Mouse (Mus musculus): Measurements from ENCODE around the gene Ext2. TPM values are rescaled to one million over a fixed set of nuclear protein-coding genes. Genes with fewer than 3 reads are reported as not detected.

Gene Ext2
- total RNA-seq, 2 experiments from 2014 or later: 2.3 to 5.8 TPM

DNA sequence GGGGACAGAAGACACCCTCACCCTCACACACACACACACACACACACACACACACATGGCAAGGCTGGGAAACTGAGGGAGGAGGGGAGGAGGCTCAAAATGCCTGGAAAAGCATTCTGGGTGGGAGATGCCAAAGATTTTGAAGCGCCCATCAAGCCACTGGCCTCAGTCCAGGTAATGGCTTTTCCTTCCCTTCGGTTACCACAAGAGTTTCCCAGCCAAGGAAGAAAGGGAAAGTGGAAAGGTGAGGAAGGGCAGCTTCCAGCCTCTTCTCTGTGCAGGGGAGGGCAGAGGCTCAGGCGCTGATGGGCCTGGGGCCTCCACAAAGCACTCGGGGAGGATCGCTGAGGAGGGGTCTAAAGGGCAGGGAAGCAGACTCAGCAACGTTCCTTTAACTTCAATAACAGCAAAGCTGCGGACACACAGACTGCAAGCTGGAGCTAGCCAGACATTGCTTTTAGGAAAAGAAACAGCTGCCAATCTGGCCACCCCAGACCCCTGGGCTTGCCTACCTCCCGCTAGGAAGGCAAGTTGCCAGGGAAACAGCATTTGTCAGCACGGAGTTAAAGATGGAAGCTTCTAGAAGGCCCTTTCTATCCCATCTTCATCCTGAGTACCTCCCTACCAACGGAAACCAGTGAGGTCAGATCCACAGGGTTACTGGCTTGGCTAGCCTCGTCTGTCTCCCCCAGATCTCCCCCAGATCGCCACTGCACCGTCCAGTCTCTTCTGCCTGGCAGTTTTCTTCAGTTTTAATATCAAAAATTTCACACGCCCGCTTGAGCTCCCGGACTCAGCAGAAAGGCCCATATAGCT lies 43.1 kb downstream of the Ext2 start:
- no peak for ATAC-seq (replicated peaks; ENCODE audit: low FRiP score, poor library complexity, severe bottlenecking)

DNA sequence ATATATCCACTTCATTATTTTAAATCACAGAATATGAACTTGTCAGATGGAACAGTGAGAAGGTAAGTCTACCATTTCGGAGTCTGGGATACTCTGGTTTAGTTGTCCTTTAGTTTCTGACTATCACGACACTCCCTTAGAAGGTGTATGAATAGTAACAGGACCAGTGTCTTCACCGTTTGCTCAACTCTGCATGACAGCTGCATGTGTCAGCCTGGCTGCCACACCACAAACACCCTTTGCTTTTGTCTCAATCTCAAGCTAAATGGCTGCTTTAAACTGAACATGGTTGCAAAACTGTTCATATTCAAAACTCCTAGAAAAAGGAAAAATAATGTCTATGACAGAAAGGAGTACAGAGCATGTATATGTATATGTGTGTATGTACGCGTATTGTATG lies 43.8 kb downstream of the Ext2 start:
- ATAC-seq (replicated peaks; ENCODE audit: low FRiP score, poor library complexity, severe bottlenecking): no peak

DNA sequence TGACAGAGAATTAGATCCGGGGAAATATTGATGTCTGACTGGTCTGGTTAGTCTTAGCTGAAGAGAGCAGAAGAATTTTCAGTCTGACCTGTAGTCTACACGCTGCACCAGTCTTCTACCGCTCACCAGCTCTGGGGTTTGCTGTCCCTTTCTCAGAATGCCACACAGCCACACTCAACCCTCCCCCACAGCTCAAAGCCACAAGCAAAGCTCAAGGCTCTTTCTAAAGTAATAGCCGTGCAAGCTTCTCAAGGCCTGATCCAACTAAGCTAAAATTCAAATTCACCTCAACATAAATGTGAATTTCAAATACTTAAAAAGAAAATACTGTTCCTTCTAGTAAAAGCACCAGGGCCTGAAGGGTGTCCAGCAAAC lies 45.3 kb downstream of the Ext2 start:
- no peak for ATAC-seq (replicated peaks; ENCODE audit: low FRiP score, poor library complexity, severe bottlenecking)

DNA sequence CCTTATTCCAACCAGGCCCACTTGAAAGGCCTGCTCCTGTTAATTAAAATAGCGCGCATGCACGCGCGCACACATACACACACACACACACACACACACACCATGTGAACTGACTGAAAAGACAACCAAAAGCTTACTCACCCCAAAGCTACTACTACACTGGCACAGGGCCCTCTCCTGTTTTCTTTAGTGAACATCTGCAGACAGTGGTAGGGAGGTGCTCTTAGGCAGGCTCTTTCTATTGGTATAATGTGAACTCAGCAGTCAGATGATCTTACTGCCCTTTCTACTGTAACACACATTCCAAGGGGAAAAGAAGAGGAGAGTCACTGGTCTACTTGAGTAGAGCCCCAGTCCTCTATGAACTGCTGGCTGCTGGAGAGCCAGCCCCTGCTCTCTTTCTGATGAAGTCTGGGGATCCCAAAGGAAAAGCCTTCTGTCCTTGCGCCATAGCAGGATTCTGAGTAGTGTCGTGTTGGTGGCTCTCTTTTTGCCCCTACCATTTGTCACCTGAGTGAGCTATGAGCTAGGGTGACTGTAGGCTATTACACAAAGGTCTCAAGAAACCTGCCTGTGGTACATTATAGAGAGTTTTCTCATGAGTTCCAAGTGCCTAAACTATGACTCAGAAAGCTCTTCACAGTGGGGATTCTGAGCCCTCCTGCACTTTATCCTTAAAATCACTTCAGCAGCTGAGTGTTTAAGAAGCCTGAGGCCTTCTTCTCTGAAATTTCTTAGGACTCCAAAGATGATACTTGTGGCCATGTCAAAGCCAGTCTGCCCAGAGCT lies 45.9 kb downstream of the Ext2 start:
- no peak for ATAC-seq (replicated peaks; ENCODE audit: low FRiP score, poor library complexity, severe bottlenecking)

DNA sequence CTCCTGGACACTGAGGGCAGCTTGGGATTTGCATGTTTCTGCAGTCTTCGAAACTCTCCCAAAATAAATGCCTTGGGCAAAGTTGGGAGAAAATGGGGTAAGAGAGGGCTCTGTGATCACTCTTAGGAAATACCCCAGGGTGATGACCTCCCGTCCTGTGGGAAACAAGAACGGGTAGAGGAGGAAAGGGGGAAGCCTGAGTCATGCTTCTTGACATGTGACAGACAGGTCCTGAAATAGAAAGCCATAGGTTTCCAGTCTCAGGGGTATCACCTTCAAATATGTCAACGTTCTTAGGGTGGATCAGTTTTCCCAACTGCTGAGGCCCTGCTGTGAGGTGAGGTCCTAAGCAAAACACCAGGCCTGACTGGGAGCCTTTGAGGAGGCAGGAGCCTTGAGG lies 46.9 kb downstream of the Ext2 start:
- ATAC-seq (replicated peaks; ENCODE audit: low FRiP score, poor library complexity, severe bottlenecking): no peak

DNA sequence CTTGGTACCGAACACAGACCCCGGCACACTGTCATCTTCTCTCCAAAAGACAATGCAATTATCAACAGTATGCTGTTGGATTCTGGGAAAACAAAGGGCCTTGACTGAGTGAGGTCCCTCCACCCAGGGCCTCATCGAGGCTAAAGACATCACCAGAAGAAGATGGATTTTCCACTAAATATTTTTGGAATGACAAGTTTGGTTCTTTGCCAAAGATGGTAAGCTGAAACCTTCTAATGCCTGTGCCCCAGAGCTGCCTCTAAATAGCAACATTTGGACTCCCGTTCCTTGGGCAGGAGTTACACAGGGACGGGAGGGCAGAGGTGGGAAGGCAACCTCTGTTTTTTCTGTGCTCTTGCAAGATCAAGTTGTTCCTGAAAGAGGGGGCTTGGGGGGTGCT lies 47.4 kb downstream of the Ext2 start:
- ATAC-seq (replicated peaks; ENCODE audit: low FRiP score, poor library complexity, severe bottlenecking): no peak

DNA sequence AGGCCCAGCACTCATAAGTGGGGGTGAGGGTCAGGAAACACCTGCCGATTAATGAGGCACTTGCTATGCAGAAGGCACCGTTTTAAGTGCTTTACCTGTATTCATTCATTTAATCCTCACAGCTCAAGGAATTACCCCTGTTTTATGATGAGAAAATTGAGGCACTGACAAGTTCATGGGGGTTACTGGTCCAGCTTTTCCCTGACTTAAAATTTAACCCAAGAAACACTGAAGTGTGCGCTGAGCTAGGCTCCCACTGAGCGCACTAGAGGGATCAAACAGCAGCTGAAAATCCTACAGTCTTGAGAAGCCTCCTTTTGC lies 49.6 kb downstream of the Ext2 start:
- ATAC-seq (replicated peaks; ENCODE audit: low FRiP score, poor library complexity, severe bottlenecking): no peak

DNA sequence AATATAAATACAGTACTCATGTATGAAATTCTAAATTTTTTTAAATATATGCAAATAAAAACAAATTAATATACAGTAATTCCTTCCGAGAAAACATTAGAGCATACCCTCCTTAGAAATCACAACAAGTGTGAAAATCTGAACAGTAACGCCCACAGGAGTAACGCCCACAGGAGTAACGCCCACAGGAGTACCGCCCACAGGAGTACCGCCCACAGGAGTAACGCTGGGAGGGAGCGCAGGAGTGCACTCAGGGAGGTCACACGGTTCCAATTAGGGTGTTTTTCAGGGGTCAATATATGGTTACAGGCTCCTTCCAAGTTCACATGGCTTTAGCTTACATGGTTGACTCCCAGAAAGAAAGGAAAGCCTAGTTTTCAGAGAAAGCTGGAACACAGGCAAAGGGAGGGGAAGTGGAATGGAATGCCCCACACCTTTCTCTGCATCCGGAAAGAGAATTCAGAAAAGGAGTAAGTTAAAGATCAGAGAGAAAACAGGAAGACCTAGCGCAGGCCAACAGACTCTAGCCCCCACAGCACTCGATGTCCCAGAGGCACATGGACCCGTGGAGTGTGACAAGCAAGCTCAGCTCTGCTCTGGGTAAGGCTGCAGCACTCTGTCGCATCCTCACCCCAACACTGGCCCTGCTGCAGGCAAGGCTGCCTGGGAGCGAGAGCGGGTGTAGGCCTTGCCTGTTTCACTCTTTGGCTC lies 50.2 kb downstream of the Ext2 start:
- ATAC-seq (replicated peaks; ENCODE audit: low FRiP score, poor library complexity, severe bottlenecking): no peak

DNA sequence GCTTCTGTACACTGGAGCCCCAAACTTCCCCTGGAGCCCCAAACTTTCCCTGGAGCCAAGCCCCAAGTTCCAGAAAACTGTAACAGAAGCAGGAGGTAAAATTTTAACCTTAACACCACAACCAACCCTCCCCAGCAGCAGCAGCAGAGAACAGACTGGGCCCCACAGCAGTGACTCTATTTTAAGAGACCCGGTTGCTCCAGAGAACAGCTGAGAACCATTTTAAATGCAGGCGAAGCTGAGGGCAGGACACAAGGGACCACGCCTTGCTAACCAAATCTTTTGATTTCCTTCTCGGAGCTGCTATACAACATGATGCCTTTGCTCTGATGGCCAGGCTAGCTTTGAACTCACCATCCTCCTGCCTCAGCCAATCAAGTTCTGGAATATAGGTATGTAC lies 51.5 kb downstream of the Ext2 start:
- ATAC-seq (replicated peaks; ENCODE audit: low FRiP score, poor library complexity, severe bottlenecking): no peak

DNA sequence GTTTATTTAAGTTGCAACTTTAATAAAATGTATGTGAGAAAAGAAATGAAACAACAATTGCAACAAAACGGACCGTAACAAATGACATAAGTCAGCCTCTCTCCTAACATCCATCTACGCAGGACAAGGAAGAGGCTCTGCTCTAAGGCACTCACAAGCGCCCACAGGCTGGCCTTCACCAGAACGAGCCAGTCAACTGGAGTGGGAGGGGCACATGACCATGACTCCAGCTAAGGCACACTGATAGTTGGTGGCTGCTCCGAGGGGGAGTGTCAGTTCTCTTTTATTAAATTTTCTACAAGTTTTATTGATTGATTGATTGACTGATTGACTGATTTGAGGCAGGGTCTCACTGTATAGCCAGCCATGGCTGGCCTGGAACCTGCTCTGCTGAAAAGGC lies 52.5 kb downstream of the Ext2 start:
- no peak for ATAC-seq (replicated peaks; ENCODE audit: low FRiP score, poor library complexity, severe bottlenecking)

DNA sequence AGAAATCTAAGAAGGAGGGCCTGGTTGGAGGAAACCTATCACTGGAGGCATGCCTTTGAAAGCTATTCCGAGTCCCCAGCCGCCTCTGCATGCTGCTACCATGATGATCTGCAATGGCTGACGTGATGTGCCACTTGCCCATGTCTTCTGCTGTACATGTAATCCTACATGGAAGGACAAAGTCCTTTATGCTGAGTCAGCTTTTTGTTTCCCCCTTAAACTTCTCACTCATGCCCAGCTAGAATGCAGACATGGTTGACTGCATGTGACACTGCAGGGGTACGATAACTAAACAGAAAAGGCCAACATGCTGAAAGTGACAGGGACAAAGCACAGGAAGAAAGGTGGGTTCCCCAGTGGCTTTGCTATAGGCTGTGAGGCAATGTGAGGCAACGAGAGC lies 56.6 kb downstream of the Ext2 start:
- ATAC-seq (replicated peaks; ENCODE audit: low FRiP score, poor library complexity, severe bottlenecking): no peak

DNA sequence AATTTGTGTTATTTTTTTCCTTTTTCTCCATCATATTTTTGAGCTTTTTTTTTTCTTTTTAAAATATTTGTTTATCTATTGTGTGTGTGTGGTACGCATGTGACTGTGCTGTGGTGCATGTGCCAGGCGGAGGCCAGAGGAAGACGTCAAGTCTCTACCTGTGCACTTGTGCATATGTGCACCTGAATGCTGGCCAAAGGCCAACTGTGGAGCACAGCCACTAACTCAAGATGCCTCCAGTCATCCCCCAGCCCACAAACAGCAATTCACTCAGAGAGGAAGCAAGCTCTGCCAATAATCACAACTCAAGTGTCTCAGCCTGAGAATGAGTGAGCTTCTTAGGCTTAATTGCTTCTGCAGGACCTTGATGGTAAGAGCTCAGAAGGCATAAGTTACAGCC lies 58.2 kb downstream of the Ext2 start:
- no peak for ATAC-seq (replicated peaks; ENCODE audit: low FRiP score, poor library complexity, severe bottlenecking)

DNA sequence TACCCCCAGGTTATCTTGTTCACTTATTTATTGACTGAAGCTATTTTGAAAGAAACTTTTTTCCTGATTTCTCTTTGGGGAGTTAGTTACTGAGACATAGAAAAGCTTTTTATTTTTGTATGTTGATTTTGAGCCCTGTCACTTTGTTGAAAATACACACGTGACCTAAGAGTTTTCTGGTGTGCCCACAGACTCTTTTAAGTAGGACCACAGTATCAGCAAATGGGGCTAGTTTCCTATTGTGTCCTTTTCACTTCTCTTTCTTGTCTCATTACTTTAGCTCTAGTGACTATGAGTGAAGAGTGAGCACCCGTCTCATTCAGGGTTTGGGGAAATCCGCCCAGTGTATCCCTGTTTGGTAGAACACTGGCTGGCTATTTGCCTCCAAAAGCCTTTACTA lies 62.0 kb downstream of the Ext2 start:
- no peak for ATAC-seq (replicated peaks; ENCODE audit: low FRiP score, poor library complexity, severe bottlenecking)

DNA sequence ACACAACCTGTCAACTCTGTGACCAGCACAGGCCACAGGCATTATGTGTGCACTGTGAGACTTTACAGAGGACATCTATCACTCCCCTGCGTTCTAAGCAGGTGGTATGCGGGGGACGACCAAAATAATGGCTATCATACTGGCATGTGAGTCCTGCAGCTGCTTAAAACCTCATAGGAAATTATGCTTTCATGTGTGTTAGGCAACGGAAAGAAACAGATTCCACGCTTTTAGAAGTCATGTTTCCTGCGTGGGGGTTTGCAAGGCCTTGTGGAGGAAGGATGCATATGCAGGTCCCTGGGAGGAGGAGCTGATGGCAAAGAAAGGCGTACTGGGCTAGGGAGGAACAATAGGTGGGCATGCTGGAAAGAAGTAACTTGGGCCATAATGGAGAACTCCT lies 63.2 kb downstream of the Ext2 start:
- no peak for ATAC-seq (replicated peaks; ENCODE audit: low FRiP score, poor library complexity, severe bottlenecking)

DNA sequence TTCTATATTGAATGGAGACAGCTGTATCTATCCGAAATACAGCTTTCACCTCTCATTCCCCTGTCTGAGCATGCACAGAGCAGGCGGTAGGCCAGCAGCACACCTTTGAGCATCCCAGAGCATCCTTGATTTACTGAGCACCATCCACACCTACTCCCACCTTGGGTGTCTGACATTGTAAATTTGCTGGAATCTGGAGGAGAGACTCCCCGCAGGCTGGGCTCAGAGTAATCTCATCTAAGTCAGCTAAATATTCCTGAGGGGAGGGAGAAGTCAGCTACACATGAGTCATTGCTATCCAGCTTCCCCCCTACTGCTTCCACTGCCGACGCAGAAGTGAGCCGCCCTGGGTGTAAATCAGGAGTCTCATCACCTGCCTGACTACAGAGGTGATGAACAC lies 64.1 kb downstream of the Ext2 start:
- no peak for ATAC-seq (replicated peaks; ENCODE audit: low FRiP score, poor library complexity, severe bottlenecking)

DNA sequence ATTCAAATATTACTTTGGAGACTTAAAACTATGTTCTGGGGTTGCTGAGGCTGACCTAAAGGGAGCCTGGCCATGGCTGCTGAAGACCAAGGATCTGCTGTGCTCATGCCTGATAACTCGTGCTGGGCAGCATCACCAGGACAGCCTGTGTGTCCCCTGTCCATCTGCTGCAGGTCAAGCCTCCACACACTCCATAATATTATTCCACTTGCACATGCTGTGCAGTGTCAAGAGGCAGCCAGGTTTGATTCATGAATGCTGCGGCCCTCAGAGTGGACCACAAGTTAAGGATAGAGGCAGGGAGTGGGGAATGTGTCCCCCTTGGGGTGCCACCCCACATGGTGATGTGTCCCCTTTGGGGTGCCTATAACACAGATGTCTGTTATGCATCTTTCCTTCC lies 68.0 kb downstream of the Ext2 start:
- no peak for ATAC-seq (replicated peaks; ENCODE audit: low FRiP score, poor library complexity, severe bottlenecking)

DNA sequence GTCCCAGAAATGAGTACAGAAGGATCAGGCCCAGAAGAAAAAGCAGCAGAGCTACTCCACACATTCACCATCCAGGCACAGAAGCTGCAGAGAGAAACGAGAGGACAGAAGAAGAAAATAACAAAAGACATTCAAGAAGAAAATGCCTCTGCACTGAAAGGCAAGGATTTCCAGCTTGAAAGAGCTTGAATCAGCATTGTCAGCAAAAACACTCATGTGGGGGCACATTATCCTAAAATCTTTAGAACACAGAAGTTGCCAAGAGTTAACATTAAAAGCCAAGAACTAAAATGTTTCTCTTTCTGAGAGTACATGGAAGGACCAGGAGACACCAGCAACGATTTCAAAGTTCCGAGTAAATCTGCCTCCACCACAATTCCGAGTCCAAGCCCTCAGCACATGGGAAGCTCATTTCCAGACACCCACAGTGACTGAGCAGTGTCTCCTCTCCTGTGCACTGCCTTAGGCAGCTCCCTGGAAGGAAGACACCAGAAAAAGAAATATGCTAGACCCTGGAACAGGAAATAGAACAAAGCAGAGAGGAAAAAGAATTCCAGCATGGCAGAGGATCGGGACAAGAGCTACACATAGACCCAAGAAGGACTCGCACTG lies 69.1 kb downstream of the Ext2 start:
- no peak for ATAC-seq (replicated peaks; ENCODE audit: low FRiP score, poor library complexity, severe bottlenecking)

DNA sequence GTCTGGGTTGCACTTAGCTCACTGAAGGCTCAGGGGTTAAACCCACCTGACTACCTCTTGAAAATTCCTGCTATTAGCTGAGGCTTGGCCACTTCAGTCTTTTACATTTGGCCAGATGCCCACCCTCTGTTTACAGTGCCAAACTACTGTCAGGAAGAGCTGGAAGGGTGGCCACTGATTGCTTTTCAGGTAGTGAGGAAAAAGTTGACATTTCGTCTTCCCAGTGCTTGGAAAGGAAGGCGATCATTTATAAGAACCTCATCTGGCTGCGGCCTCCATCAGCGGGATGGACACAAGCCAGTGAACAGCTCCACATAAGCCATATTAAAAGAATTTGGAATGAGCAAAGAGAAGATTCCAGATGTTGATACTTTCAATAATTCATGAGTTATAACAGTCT lies 72.7 kb downstream of the Ext2 start:
- no peak for ATAC-seq (replicated peaks; ENCODE audit: low FRiP score, poor library complexity, severe bottlenecking)

DNA sequence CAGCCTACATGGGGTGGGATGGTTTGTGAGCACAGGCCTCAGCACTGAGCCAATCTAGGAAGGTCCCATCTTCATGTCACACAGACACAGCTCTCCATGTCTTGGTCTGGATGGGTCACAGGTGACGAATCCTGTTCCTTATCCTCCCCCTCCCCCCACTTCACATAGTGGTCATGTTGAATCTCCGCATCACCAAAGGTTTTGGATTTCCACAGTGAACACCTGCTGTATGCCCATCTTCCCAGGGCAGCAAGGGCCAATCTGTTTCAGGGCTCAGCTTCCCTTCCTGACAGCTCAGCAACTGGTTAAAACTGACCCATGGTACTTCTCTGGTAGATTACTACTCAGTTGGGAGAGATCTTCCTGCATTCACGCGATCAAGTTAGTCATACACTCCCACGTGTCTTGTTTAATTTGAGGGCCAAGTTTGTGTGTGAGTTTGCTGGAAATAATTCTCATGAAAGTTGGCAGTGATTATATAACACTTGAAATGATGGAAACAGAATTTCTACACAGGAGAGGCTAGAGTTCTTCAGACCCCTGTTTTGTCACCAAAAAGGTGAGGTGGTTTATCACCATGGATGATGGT lies 74.7 kb downstream of the Ext2 start:
- no peak for ATAC-seq (replicated peaks; ENCODE audit: low FRiP score, poor library complexity, severe bottlenecking)

DNA sequence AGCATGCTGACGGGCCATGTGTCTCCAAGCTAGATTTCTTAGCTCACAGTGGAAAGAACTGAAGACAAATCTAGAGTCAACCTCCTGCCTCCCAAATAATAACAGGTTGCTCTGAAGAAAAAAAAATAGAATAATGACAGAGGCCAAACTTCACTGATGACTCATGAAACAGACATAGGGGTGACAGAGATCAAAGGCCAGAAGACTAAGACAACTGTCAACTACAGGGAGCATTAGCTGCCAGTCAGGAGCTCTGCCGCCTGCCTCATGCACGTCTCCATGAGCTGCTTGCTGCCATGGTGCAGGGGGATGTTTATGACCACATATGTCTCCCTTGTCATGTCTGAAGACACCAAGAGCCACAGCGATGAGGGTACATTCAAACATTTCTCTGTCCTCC lies 75.7 kb downstream of the Ext2 start:
- ATAC-seq (replicated peaks; ENCODE audit: low FRiP score, poor library complexity, severe bottlenecking): no peak
